Mouse (Mus musculus): ENCODE measurements at regions not wholly inside any gene's neighbourhood (a gene's known extent, or its start where the extent isn't known, plus 50 kb on each side); places are given as distances from the start of the nearest gene placed in this dataset.
A peak's percentile ranks its signal among the peaks of the same experiment; 100 is the strongest.

GRCm38 (mm10) chrX:128585496-128586105, 849.2 kb upstream of the Cldn34c4 start:
- peak; percentile 27; the same call in 1 of the 2 replicates for ATAC-seq (ENCODE audit: low TSS enrichment)

GRCm38 (mm10) chrX:128577402-128577801, 841.0 kb upstream of the Cldn34c4 start:
- ATAC-seq (ENCODE audit: low TSS enrichment) = no peak

GRCm38 (mm10) chrX:128576269-128576871, 840.0 kb upstream of the Cldn34c4 start:
- peak; percentile 69 for ATAC-seq (ENCODE audit: low TSS enrichment)

Measured in frontal cortex, adult (tissue).